Mouse (Mus musculus) neural tube, embryonic 11.5 days (tissue): ENCODE data around the gene Gfer. TPM values are rescaled to one million over a fixed set of nuclear protein-coding genes. Genes with fewer than 3 reads are reported as not detected.

Experiments
- ATAC-seq: fragments of 200-750 bp; cut with Nextera tagmentation; 2 replicates; pipeline ENCODE4 v1.8.0; 2017; ENCODE audit warnings: moderate number of reproducible peaks, mild to moderate bottlenecking, moderate TSS enrichment, moderate library complexity; ENCODE audit not compliant: insufficient read depth, low FRiP score, low TSS enrichment
- DNase-seq: peaks from one replicate; pipeline ENCODE4 v3.0.0-alpha.2; 2015; ENCODE audit warnings: low spot score
- H3K27ac ChIP-seq: fragments of 300-500 bp; sonication (generic); 2 replicates; pipeline ENCODE4 v1.5.1; 2014; ENCODE audit warnings: low read depth, mild to moderate bottlenecking, low read length
- H3K27me3 ChIP-seq: fragments of 300-500 bp; sonication (generic); 2 replicates; pipeline ENCODE4 v1.6.1; 2014; ENCODE audit warnings: mild to moderate bottlenecking, low read length, mixed read lengths; ENCODE audit not compliant: control insufficient read depth, insufficient read depth
- H3K36me3 ChIP-seq: fragments of 300-500 bp; sonication (generic); 2 replicates; pipeline ENCODE4 v1.6.1; 2014; ENCODE audit warnings: mild to moderate bottlenecking, low read length, moderate library complexity, mixed read lengths; ENCODE audit not compliant: control insufficient read depth, insufficient read depth
- H3K4me1 ChIP-seq: fragments of 300-500 bp; sonication (generic); 2 replicates; pipeline ENCODE4 v1.6.1; 2014; ENCODE audit warnings: low read length, mixed read lengths; ENCODE audit not compliant: control insufficient read depth, insufficient read depth
- H3K4me2 ChIP-seq: fragments of 300-500 bp; sonication (generic); 2 replicates; pipeline ENCODE4 v1.6.1; 2014; ENCODE audit warnings: low read depth, mild to moderate bottlenecking, moderate library complexity
- H3K4me3 ChIP-seq: fragments of 300-500 bp; sonication (generic); 2 replicates; pipeline ENCODE4 v1.5.1; 2014; ENCODE audit warnings: low read depth, low read length
- H3K9ac ChIP-seq: fragments of 300-500 bp; sonication (generic); 2 replicates; pipeline ENCODE4 v1.6.1; 2014; ENCODE audit warnings: mild to moderate bottlenecking, low read length
- H3K9me3 ChIP-seq: fragments of 300-500 bp; sonication (generic); 2 replicates; pipeline ENCODE4 v1.6.1; 2016; ENCODE audit warnings: low read length; ENCODE audit not compliant: control insufficient read depth
- WGBS: fragments of 180-500 bp; shearing (Covaris S2); extraction: QIAGEN DNeasy Blood & Tissue Kit; methylation state at CpG from one replicate; pipeline ENCODE4 v1.1.7; 2014; 5-methylcytosine and 5-hydroxymethylcytosine counted together
- polyA plus RNA-seq: library from polyadenylated mRNA; unstranded; fragments of >200 nt; fragmentation: Nextera tagmentation; extraction: Ambion mirVana; gene quantifications from 2 replicates; pipeline ENCODE4 v1.2.1, GENCODE M21; 2014

Gene Gfer
- polyA plus RNA-seq, 1 experiment from 2014 or later: 53.0 TPM

GRCm38 (mm10) chr17:24687599-24687998 is 8.4 kb downstream of the Gfer start:
- Histone ChIP-seq H3K36me3 (no peaks in the 10 kb centered on the region; the same call in 1 of the 2 replicates), H3K9ac (no peak overlapping the region), H3K27me3 (peaks cover 32% of the 10 kb centered on the region), H3K9me3 (no peaks in the 10 kb centered on the region), H3K4me3 (peak overlapping the region; percentile 20), H3K4me2 (peak overlapping the region; percentile 43), H3K27ac (no peak overlapping the region), H3K4me1 (peaks cover 8% of the 10 kb centered on the region; the same call in 1 of the 2 replicates)
- WGBS: 21% methylated on average over 23 of the region's 23 CpGs
- ATAC-seq (no peak), DNase-seq (no peak)

GRCm38 (mm10) chr17:24687146-24687595 is 8.8 kb downstream of the Gfer start:
- WGBS: 1% methylated on average over 24 of the region's 25 CpGs

GRCm38 (mm10) chr17:24686514-24686913 is 9.4 kb downstream of the Gfer start:
- Histone ChIP-seq H3K4me2 (peak overlapping the region; percentile 19; the same call in 1 of the 2 replicates), H3K27ac (no peak overlapping the region), H3K4me3 (no peak overlapping the region), H3K36me3 (peaks cover 1% of the 10 kb centered on the region; the same call in 1 of the 2 replicates), H3K9me3 (no peaks in the 10 kb centered on the region), H3K9ac (no peak overlapping the region), H3K27me3 (peaks cover 32% of the 10 kb centered on the region), H3K4me1 (peaks cover 8% of the 10 kb centered on the region; the same call in 1 of the 2 replicates)
- DNase-seq: peak; percentile 45
- 23% methylated on average over 16 of the region's 16 CpGs for WGBS
- no peak for ATAC-seq

More at GRCm38 (mm10) chr17:24687146-24687595, 8.8 kb downstream of the Gfer start:
- 0 out of 2 replicates have a peak, but pooled peaks have one; percentile 41 for ATAC-seq
- Histone ChIP-seq H3K9ac (no peak overlapping the region), H3K9me3 (no peaks in the 10 kb centered on the region), H3K4me2 (peak overlapping the region; percentile 43), H3K4me1 (peaks cover 8% of the 10 kb centered on the region; the same call in 1 of the 2 replicates), H3K4me3 (peak overlapping the region; percentile 20), H3K27me3 (peaks cover 32% of the 10 kb centered on the region), H3K36me3 (no peaks in the 10 kb centered on the region), H3K27ac (no peak overlapping the region)
- peak; percentile 43 for DNase-seq

GRCm38 (mm10) chr17:24677500-24678080 is 18.4 kb downstream of the Gfer start:
- 87% methylated on average over 24 of the region's 24 CpGs for WGBS
- peaks cover 30% of the 10 kb centered on the region for H3K36me3 ChIP-seq

GRCm38 (mm10) chr17:24676877-24677276 is 19.1 kb downstream of the Gfer start:
- 97% methylated on average over 5 of the region's 5 CpGs for WGBS
- H3K4me1 ChIP-seq: 0 out of 2 replicates have a peak, but pooled peaks cover 3% of the 10 kb centered on the region
- ATAC-seq: no peak
- peaks cover 30% of the 10 kb centered on the region for H3K36me3 ChIP-seq
- H3K27ac ChIP-seq: no peak overlapping the region
- H3K9me3 ChIP-seq: no peaks in the 10 kb centered on the region
- no peak overlapping the region for H3K4me3 ChIP-seq
- H3K4me2 ChIP-seq: no peak overlapping the region
- H3K9ac ChIP-seq: no peak overlapping the region
- no peak for DNase-seq
- no peaks in the 10 kb centered on the region for H3K27me3 ChIP-seq

More at GRCm38 (mm10) chr17:24677500-24678080, 18.4 kb downstream of the Gfer start:
- H3K4me3 ChIP-seq: no peak overlapping the region
- H3K4me2 ChIP-seq: no peak overlapping the region
- H3K27ac ChIP-seq: no peak overlapping the region
- H3K9ac ChIP-seq: no peak overlapping the region
- no peaks in the 10 kb centered on the region for H3K4me1 ChIP-seq
- DNase-seq: no peak
- H3K27me3 ChIP-seq: no peaks in the 10 kb centered on the region
- H3K9me3 ChIP-seq: no peaks in the 10 kb centered on the region
- ATAC-seq: no peak

GRCm38 (mm10) chr17:24676187-24676586 is 19.8 kb downstream of the Gfer start:
- H3K4me2 ChIP-seq: no peak overlapping the region
- H3K27me3 ChIP-seq: no peaks in the 10 kb centered on the region
- H3K4me1 ChIP-seq: peaks cover 9% of the 10 kb centered on the region; the same call in 1 of the 2 replicates
- 73% methylated on average over 2 of the region's 2 CpGs for WGBS
- peaks cover 27% of the 10 kb centered on the region for H3K36me3 ChIP-seq
- H3K4me3 ChIP-seq: no peak overlapping the region
- DNase-seq (peak; percentile 50), ATAC-seq (no peak)
- no peaks in the 10 kb centered on the region for H3K9me3 ChIP-seq
- no peak overlapping the region for H3K27ac ChIP-seq
- no peak overlapping the region for H3K9ac ChIP-seq

GRCm38 (mm10) chr17:24674277-24674676 is 21.7 kb downstream of the Gfer start:
- Histone ChIP-seq H3K4me2 (no peak overlapping the region), H3K27ac (no peak overlapping the region), H3K9me3 (no peaks in the 10 kb centered on the region), H3K4me1 (peaks cover 19% of the 10 kb centered on the region), H3K4me3 (no peak overlapping the region), H3K27me3 (no peaks in the 10 kb centered on the region), H3K9ac (0 out of 2 replicates have a peak overlapping the region, but pooled peaks have one; percentile 6), H3K36me3 (peaks cover 15% of the 10 kb centered on the region)
- ATAC-seq (no peak), DNase-seq (no peak)
- 89% methylated on average over 7 of the region's 7 CpGs for WGBS

- no peak for DNase-seq
These were observed 23.8 kb downstream of the Gfer start for GRCm38 (mm10) chr17:24672141-24672540.

GRCm38 (mm10) chr17:24671346-24671745 is 24.6 kb downstream of the Gfer start:
- H3K4me1 ChIP-seq: peaks cover 24% of the 10 kb centered on the region
- H3K9me3 ChIP-seq: no peaks in the 10 kb centered on the region
- no peak for DNase-seq
- ATAC-seq: no peak
- no peaks in the 10 kb centered on the region for H3K27me3 ChIP-seq
- no peak overlapping the region for H3K27ac ChIP-seq
- WGBS: 82% methylated on average over 5 of the region's 5 CpGs
- no peak overlapping the region for H3K4me3 ChIP-seq
- no peaks in the 10 kb centered on the region for H3K36me3 ChIP-seq
- H3K4me2 ChIP-seq: 0 out of 2 replicates have a peak overlapping the region, but pooled peaks have one; percentile 76
- H3K9ac ChIP-seq: no peak overlapping the region

More at GRCm38 (mm10) chr17:24672141-24672540, 23.8 kb downstream of the Gfer start:
- no peak for ATAC-seq
- H3K27ac ChIP-seq: no peak overlapping the region
- 0 out of 2 replicates have a peak overlapping the region, but pooled peaks have one; percentile 12 for H3K4me2 ChIP-seq
- H3K4me1 ChIP-seq: peaks cover 24% of the 10 kb centered on the region
- no peak overlapping the region for H3K9ac ChIP-seq
- H3K9me3 ChIP-seq: no peaks in the 10 kb centered on the region
- H3K36me3 ChIP-seq: 0 out of 2 replicates have a peak, but pooled peaks cover 3% of the 10 kb centered on the region
- no peak overlapping the region for H3K4me3 ChIP-seq
- 37% methylated on average over 5 of the region's 5 CpGs for WGBS
- H3K27me3 ChIP-seq: no peaks in the 10 kb centered on the region
